Mouse (Mus musculus) G1E (cell line): ENCODE measurements around the gene Adgrl3. TPM values are rescaled to one million over a fixed set of nuclear protein-coding genes. Genes with fewer than 3 reads are reported as not detected.
"Not testable (repeated sequence)": the region's sequence is repeated elsewhere in the genome, so short reads cannot be mapped to it uniquely, and the experiment has no call there.

ENCODE experiments used
- ATAC-seq: 2 replicates; pipeline ENCODE4 v1.8.0; 2016; ENCODE audit warnings: mild to moderate bottlenecking; ENCODE audit not compliant: insufficient number of reproducible peaks, poor library complexity, low FRiP score, severe bottlenecking; ENCODE audit errors: extremely low read depth
- DNase-seq: peaks from one replicate; pipeline ENCODE4 v3.0.0; 2012; ENCODE audit warnings: low spot score
- H3K27me3 ChIP-seq: 2 replicates; pipeline ENCODE4 v1.6.1; 2012; ENCODE audit warnings: mild to moderate bottlenecking, low read length, inconsistent platforms; ENCODE audit not compliant: insufficient read depth
- H3K36me3 ChIP-seq: replicated peaks from 2 replicates; pipeline ENCODE3; 2012; ENCODE audit warnings: mild to moderate bottlenecking, inconsistent platforms
- H3K4me1 ChIP-seq: 2 replicates; pipeline ENCODE4 v1.6.1; 2012; ENCODE audit warnings: low read depth, low read length, inconsistent platforms, mixed read lengths; ENCODE audit not compliant: insufficient read depth
- H3K4me3 ChIP-seq: 2 replicates; pipeline ENCODE4 v1.5.1; 2012; ENCODE audit warnings: low read depth, mild to moderate bottlenecking, inconsistent platforms, low read length, moderate library complexity, mixed read lengths
- H3K9me3 ChIP-seq: replicated peaks from 2 replicates; pipeline ENCODE4 v1.6.1; 2012; ENCODE audit warnings: inconsistent platforms
- CTCF ChIP-seq: IDR thresholded peaks from 2 replicates; pipeline ENCODE4 v1.5.1; 2012; ENCODE audit warnings: low read depth, low read length, inconsistent platforms, mixed read lengths
- GATA1 ChIP-seq: IDR thresholded peaks from 2 replicates; pipeline ENCODE4 v1.6.1; 2012; ENCODE audit warnings: borderline replicate concordance, low read length, inconsistent platforms, mixed read lengths
- GATA2 ChIP-seq: IDR thresholded peaks from 2 replicates; pipeline ENCODE4 v1.6.1; 2012; ENCODE audit warnings: low read depth, low read length, inconsistent platforms, borderline replicate concordance
- POLR2AphosphoS5 ChIP-seq: IDR thresholded peaks from 2 replicates; pipeline ENCODE4 v1.6.1; 2012; ENCODE audit warnings: low read depth, low read length, inconsistent platforms; ENCODE audit not compliant: insufficient replicate concordance
- TAL1 ChIP-seq: conservative IDR thresholded peaks from 2 replicates; pipeline ENCODE4 v1.6.1; 2012; ENCODE audit warnings: low read depth, low read length, inconsistent platforms, mixed read lengths
- polyA plus RNA-seq: library from polyadenylated mRNA; stranded (reverse); fragments of >175 nt; gene quantifications from 2 replicates; pipeline ENCODE4 v1.2.3, GENCODE M21; 2012
- total RNA-seq, 2 experiments: library from RNA; stranded (forward) in 1 of 2; stranded (reverse) in 1 of 2; fragments of 200-1000 nt in 1 of 2; fragments of >200 nt in 1 of 2; fragmentation: Nextera tagmentation in 1 of 2; gene quantifications; 2 replicates each; pipeline ENCODE4 v1.2.3; 2014 to 2017

Adgrl3 gene
- total and polyA plus RNA-seq, 3 experiments, result 0.98 TPM; not detected in 2

DNA sequence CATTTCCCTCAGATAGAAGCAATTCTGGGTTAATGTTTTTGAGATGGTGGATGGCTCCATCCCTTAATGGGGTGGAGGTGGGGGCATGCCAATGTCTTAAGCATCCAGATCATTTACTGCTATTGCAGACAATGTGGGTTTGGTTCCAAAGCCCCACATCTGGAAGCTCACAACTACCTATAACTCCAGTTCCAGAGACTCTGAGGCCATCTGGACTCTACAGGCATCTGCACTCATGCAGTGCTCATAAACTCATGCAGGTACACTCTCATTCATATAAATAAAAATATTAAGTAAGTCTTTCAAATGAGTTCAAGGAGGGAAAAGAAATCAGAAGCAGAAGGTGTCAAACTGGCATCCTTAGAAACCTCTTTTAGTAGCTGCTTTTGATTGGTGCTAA lies 530.3 kb downstream of the Adgrl3 start:
- no peak overlapping the region for H3K4me3 ChIP-seq
- H3K4me1 ChIP-seq, result no peaks in the 10 kb centered on the region
- no peak for DNase-seq
- no peaks in the 10 kb centered on the region for H3K36me3 ChIP-seq
- no peaks in the 10 kb centered on the region for H3K27me3 ChIP-seq
- ATAC-seq, result no peak
- H3K9me3 ChIP-seq, result no peaks in the 10 kb centered on the region
- TF ChIP-seq TAL1, result no peak
- no peak for TF ChIP-seq POLR2AphosphoS5
- TF ChIP-seq CTCF, result no peak
- no peak for TF ChIP-seq GATA1
- no peak for TF ChIP-seq GATA2

DNA sequence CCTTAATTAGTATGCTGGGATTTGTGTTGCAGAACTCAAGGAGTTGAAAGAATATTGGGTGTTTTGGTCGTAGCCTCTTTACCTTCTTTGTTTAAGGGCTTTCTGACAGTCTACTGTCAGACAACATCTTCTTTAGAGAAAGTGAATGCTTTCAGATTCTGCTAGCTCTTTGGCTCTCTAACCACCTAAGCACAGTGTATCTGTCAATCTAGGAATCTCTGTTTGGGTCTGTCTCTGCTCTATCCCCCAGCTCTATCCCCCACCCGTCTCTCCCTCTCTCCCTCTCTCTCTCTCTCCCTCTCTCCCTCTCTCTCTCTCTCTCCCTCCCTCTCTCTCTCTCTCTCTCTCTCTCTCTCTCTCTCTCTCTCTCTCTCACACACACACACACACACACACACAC lies 535.2 kb downstream of the Adgrl3 start:
- not testable (repeated sequence) for H3K36me3 ChIP-seq, H3K9me3 ChIP-seq, H3K27me3 ChIP-seq, H3K4me3 ChIP-seq, H3K4me1 ChIP-seq, DNase-seq, ATAC-seq

DNA sequence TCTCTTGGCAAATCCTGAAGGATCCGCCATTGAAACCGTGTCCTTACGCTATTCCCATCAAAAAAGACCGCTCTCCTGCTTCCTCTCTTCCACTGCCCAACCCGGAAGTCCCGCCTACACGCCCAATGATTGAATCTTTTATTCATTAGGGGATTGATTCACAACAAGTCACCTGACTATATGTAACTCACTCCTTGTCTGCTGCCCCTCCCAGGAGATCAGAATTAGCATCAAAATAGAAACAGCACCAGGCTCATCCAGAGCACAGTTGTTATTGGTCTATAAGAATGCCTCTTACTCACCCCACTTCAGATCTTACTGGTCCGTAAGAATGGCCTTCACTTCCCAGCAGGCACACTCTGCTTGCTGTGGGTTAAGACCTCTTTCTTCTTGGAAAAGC lies 536.1 kb downstream of the Adgrl3 start:
- ATAC-seq (no peak), DNase-seq (no peak)
- H3K4me3 ChIP-seq, result no peak overlapping the region
- no peaks in the 10 kb centered on the region for H3K36me3 ChIP-seq
- H3K27me3 ChIP-seq, result no peaks in the 10 kb centered on the region
- no peaks in the 10 kb centered on the region for H3K9me3 ChIP-seq
- no peak for TF ChIP-seq TAL1
- TF ChIP-seq CTCF, result no peak
- TF ChIP-seq GATA1, result no peak
- no peaks in the 10 kb centered on the region for H3K4me1 ChIP-seq

DNA sequence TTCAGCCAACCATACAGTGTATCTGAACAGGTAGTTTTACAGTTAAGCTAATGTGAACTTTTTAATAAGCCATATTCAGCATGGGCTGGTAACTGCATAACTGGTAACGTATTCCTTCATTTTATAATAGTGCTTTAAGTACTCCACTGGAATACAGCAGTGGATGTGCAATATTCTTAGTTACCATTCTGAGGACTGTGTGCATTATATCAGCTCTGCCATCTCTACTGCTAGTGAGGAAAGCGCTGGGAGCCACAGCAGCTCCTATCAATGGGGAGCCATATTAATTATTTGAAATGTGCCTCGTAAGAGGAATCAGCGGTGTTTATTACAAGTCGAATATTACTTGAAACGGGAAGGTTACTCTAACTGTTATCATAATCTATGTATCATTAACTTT lies 539.0 kb downstream of the Adgrl3 start:
- no peaks in the 10 kb centered on the region for H3K27me3 ChIP-seq
- no peaks in the 10 kb centered on the region for H3K9me3 ChIP-seq
- no peak for DNase-seq
- H3K36me3 ChIP-seq, result no peaks in the 10 kb centered on the region
- ATAC-seq, result no peak
- H3K4me1 ChIP-seq, result no peaks in the 10 kb centered on the region
- no peak for TF ChIP-seq GATA1
- TF ChIP-seq TAL1, result no peak
- no peak for TF ChIP-seq POLR2AphosphoS5
- TF ChIP-seq CTCF, result no peak
- TF ChIP-seq GATA2, result no peak
- H3K4me3 ChIP-seq, result no peak overlapping the region

DNA sequence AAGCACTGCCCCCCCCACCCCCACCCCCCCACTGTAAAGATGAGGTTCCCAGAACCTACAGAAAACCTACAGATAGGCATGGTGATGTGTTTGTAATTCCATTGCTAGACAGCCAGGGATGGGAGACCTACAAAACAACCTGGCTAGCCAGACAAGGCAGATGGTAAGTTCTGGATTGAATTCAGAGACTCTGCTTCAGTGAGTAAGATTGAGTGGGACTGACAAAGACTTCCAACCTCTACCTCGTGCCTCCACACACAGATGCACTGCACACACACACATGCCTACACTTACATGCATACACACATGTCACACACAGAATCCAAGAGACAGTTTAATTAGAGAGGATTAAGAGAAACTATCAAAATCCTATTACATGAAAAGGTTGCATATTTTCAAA lies 544.4 kb downstream of the Adgrl3 start:
- H3K4me3 ChIP-seq, result no peak overlapping the region
- DNase-seq (no peak), ATAC-seq (no peak)
- H3K27me3 ChIP-seq, result no peaks in the 10 kb centered on the region
- no peaks in the 10 kb centered on the region for H3K9me3 ChIP-seq
- no peak for TF ChIP-seq CTCF
- no peak for TF ChIP-seq GATA2
- H3K36me3 ChIP-seq, result no peaks in the 10 kb centered on the region
- no peaks in the 10 kb centered on the region for H3K4me1 ChIP-seq

DNA sequence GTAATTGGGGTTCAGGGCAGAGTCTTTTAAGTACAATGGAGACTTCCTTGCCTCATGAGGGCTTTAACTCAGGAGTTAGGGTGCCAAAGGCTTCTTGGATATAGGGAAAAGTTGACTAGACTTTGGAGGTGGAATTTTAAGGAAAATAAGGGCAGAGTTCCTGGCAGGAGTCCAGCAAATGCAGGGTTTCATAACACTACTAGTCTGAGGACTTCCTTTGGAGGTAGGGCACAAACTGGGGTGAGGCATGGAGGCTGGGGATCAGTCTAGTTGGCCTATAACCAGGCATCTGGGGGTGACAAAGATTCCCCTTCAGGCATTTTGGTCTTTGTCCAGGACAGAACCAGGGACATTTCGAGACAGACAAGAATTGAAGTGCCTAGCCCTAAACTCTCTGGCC lies 546.6 kb downstream of the Adgrl3 start:
- Histone ChIP-seq H3K4me3 (no peak overlapping the region), H3K36me3 (no peaks in the 10 kb centered on the region), H3K27me3 (no peaks in the 10 kb centered on the region), H3K4me1 (no peaks in the 10 kb centered on the region), H3K9me3 (no peaks in the 10 kb centered on the region)
- no peak for DNase-seq
- ATAC-seq, result no peak
- TF ChIP-seq CTCF (no peak), TAL1 (no peak), GATA1 (no peak), POLR2AphosphoS5 (no peak), GATA2 (no peak)

DNA sequence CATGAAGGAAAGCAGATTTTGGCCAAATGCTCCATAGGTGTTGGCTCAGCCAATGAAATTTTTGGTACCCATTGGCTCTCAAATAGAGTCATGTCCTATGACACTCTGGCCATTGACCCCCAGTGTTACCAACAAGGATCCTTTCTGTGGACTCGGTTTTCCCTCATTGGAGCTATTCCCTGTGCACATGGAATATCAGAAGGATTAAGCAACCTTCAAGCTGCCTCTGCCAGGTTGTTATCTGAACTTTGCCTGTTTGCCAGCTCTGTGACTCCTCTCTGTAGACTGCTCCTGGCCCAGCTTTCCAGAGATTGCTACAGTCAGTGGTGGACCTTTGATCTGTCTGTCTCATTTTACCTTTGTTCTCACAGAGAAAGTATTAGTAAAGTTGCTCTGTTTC lies 548.8 kb downstream of the Adgrl3 start:
- Histone ChIP-seq H3K4me1 (no peaks in the 10 kb centered on the region), H3K9me3 (no peaks in the 10 kb centered on the region), H3K27me3 (no peaks in the 10 kb centered on the region), H3K4me3 (no peak overlapping the region), H3K36me3 (no peaks in the 10 kb centered on the region)
- no peak for TF ChIP-seq CTCF
- TF ChIP-seq GATA2, result no peak
- TF ChIP-seq TAL1, result no peak
- no peak for TF ChIP-seq GATA1
- TF ChIP-seq POLR2AphosphoS5, result no peak
- ATAC-seq (no peak), DNase-seq (no peak)
